Mouse (Mus musculus): ENCODE data around the gene Fam161a.

DNA sequence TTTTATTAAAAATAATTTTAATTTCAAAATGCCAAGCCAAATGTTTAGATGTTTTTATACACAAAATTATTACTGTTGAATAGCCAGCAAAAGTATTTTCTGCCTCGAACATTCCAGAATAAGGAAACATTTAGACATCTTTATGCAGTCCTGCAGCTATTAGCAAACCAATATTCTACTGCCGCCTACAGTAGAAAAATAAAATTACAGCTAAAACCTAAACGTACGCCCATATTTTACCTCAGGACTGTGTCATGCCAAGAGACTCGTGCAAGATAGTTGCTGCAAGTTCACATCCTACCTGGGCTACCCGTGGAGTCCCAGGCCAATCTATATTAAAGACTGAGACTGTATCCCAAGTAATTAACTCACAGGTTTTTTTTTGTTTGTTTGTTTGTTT, 37.8 kb upstream of the Fam161a start:
- TF ChIP-seq CTCF (IDR thresholded peaks at IDR 0.05; ENCODE audit: control insufficient read depth, insufficient read depth, low read length) (no peak), POLR2A (IDR thresholded peaks at IDR 0.05; ENCODE audit: borderline replicate concordance, control insufficient read depth, low read depth, low read length) (no peak)

Data from bone marrow, adult 2 months (tissue).